16 mouse cellular contexts compared by ENCODE assay signal in genomic region chr3:102534744-102535143, GRCm38 (mm10).
DNase-seq lines count a peak whose midpoint lies in the region.
"Had no signal": no experiment of that assay in that cellular context is flagged by ENCODE, and none has a peak within 500 bp of the region (broad histone marks: within the 10 kb centered on the region; RNA-seq: fewer than 3 reads in every experiment).

No protein-coding gene starts in this region.

- DNase-seq in ES-CJ7 (ENCODE audit: low read depth, low spot score) (peak; percentile 31), R1 (ENCODE audit: low read depth, low spot score) (peak; percentile 68)
- peak; percentile 13 for DNase-seq in Muller cell, postnatal 12 days (ENCODE audit: inconsistent ontology term)
- DNase-seq in cerebellum, adult 11-12 months = no peak
- DNase-seq in layer of hippocampus, postnatal 36 days = no peak
- no peak for DNase-seq in layer of hippocampus, adult 18-20 months (ENCODE audit: low spot score in 2 of 2)
- DNase-seq in adrenal gland, adult 8-10 months = no peak
- DNase-seq: adrenal gland, postnatal 10 days; adrenal gland, postnatal 25 days; B cell, adult 2 months; cerebellum, adult 11 months; cerebellum, adult 2 months; cerebellum, adult 9-10 months; cerebellum, postnatal 10 days; cerebellum, postnatal 25 days; forebrain, postnatal 0 days had no signal

Comparison
In these comparisons a context has a peak if more than half of its experiments do, and no peak if none do; other contexts are left out.
1. DNase-seq: peak in ES-CJ7 (single experiment), Muller cell, postnatal 12 days (single experiment) and R1 (single experiment); none in cerebellum, adult 11-12 months (single experiment), layer of hippocampus, postnatal 36 days (0 of 2), layer of hippocampus, adult 18-20 months (0 of 2) and adrenal gland, adult 8-10 months (single experiment).